ENCODE assay signal across 9 mouse cellular contexts in the genomic region with DNA sequence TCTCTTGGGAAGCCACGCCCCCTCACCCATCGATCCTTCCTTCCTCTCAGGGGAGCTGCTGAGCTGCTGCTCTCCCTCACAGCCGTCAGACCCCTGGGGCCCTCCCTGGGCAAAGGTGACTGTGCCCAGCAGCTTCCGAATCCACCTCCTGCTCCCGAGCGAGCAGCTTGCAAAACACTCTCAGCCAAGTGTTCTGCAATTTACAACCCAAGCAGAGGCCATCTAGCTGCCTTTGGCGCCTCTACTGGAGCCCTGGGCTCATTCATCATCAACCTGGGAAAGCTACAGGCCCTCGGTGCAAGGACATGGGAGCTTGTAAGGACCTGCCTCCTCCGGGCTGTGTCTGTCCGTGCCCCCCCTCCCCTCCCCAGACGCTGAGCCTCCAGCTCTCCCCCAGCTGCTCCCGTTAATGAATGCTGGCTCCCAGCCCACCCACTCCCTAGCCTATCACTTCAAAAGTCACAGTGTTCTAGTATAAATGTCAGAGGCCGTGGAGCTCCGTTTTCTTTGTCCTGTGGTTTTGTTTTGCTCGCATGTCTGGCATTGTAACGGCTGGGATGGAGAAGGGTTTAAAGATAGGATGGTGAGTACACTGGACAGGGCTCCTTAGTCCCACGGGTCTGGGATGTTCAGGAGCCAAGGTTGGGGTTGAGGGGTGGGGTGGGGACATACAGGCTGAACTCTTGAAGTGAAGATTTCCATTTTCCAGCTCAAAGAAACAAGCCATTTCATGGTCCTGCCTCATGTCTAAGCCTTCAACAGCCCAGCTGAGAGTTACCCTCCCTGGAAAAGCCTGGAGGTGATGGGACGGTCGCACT. TPM values are rescaled to one million over a fixed set of nuclear protein-coding genes. Genes with fewer than 3 reads are reported as not detected.
A peak's percentile ranks its signal among the peaks of the same experiment; 100 is the strongest.
DNase-seq lines count a peak whose midpoint lies in the region; ATAC-seq and TF ChIP-seq lines count a peak whose summit lies in the region.
"Had no signal": no experiment of that assay in that cellular context is flagged by ENCODE, and none has a peak within 500 bp of the region (broad histone marks: within the 10 kb centered on the region; RNA-seq: fewer than 3 reads in every experiment).

No protein-coding gene starts in this region.

- DNase-seq in CD4-positive, CD25-positive, alpha-beta regulatory T cell, adult 2 months (ENCODE audit: low read depth, low spot score): peak; percentile 55
- peak; percentile 59 for DNase-seq in adrenal gland, adult 2 months
- peak; percentile 80 for DNase-seq in heart, postnatal 0 days (ENCODE audit: low spot score)
- DNase-seq in kidney, postnatal 10 days: peak; percentile 66
- peak; percentile 22 to 30 for DNase-seq in lung, postnatal 4 days
- peak; percentile 13 for DNase-seq in splenic B cell, adult 2 months (ENCODE audit: low read depth, low spot score)
- no peak for DNase-seq in thymus, postnatal 36 days

- peak overlapping the region; percentile 48 for H3K4me2 ChIP-seq in embryonic facial prominence, embryonic 12.5 days (replicated peaks)
- H3K4me2 ChIP-seq in heart, postnatal 0 days (ENCODE audit: low read depth, low read length): peak overlapping the region; percentile 56

- H3K9me3 ChIP-seq in embryonic facial prominence, embryonic 12.5 days: no peaks in the 10 kb centered on the region
- no peaks in the 10 kb centered on the region for H3K9me3 ChIP-seq in heart, postnatal 0 days (replicated peaks; ENCODE audit: control insufficient read depth, low read length)

- H3K27ac ChIP-seq in embryonic facial prominence, embryonic 12.5 days: 0 out of 2 replicates have a peak overlapping the region, but pooled peaks have one; percentile 50
- H3K27ac ChIP-seq in heart, postnatal 0 days (ENCODE audit: low read depth): peak overlapping the region; percentile 63

- WGBS in embryonic facial prominence, embryonic 12.5 days: 14% methylated on average over 19 of the region's 19 CpGs
- WGBS in heart, postnatal 0 days: 11% methylated on average over 19 of the region's 19 CpGs

- peak; percentile 55; the same call in 1 of the 2 replicates for ATAC-seq in embryonic facial prominence, embryonic 12.5 days (ENCODE audit: insufficient number of reproducible peaks, insufficient read depth, low FRiP score, low TSS enrichment)
- peak; percentile 80 for ATAC-seq in heart, postnatal 0 days (ENCODE audit: insufficient read depth, low read depth)

- H3K4me3 ChIP-seq in embryonic facial prominence, embryonic 12.5 days: peak overlapping the region; percentile 16
- peak overlapping the region; percentile 22; the same call in 1 of the 2 replicates for H3K4me3 ChIP-seq in heart, postnatal 0 days (ENCODE audit: low read depth, low read length)
- H3K4me3 ChIP-seq: erythroblast, embryonic 14.5 days had no signal

- peak overlapping the region; percentile 24 for H3K9ac ChIP-seq in embryonic facial prominence, embryonic 12.5 days
- H3K9ac ChIP-seq in heart, postnatal 0 days (replicated peaks; ENCODE audit: low read depth, low read length): no peak overlapping the region; the same call in 1 of the 2 replicates

- peaks cover 27% of the 10 kb centered on the region for H3K4me1 ChIP-seq in embryonic facial prominence, embryonic 12.5 days
- peaks cover 16% of the 10 kb centered on the region for H3K4me1 ChIP-seq in heart, postnatal 0 days (ENCODE audit: control insufficient read depth, insufficient read depth)

- H3K27me3 ChIP-seq in embryonic facial prominence, embryonic 12.5 days: no peaks in the 10 kb centered on the region
- no peaks in the 10 kb centered on the region for H3K27me3 ChIP-seq in heart, postnatal 0 days (ENCODE audit: control insufficient read depth, insufficient read depth, low read length)
- H3K27me3 ChIP-seq in splenic B cell, adult 2 months (ENCODE audit: control insufficient read depth, insufficient read depth, low read length, poor library complexity, severe bottlenecking): no peaks in the 10 kb centered on the region

- H3K36me3 ChIP-seq in embryonic facial prominence, embryonic 12.5 days: no peaks in the 10 kb centered on the region
- no peaks in the 10 kb centered on the region for H3K36me3 ChIP-seq in heart, postnatal 0 days (replicated peaks; ENCODE audit: control insufficient read depth, insufficient read depth, low read length)
- no peaks in the 10 kb centered on the region for H3K36me3 ChIP-seq in splenic B cell, adult 2 months (ENCODE audit: control insufficient read depth, insufficient read depth, low read length, poor library complexity, severe bottlenecking)

- no peak for TF ChIP-seq EP300 in heart, postnatal 0 days (IDR thresholded peaks at IDR 0.05; ENCODE audit: low read depth)

- TF ChIP-seq CTCF in heart, postnatal 0 days (IDR thresholded peaks at IDR 0.05; ENCODE audit: low read depth): peak; percentile 54

RNA-seq across cellular contexts. Expression of a gene that starts 35.2 kb away (rescaled TPM):
- total RNA-seq in adrenal gland, adult 2 months (2021): not detected
- 0.06 TPM in 1 of 2 replicates, not detected in the other for polyA plus RNA-seq in adrenal gland, adult 2 months (2012; rRNA removed)
- not detected in 2 replicates for polyA plus RNA-seq in embryonic facial prominence, embryonic 12.5 days (2016; fragmentation: Nextera tagmentation; extraction: Ambion mirVana)
- 1.5 TPM in 1 of 2 replicates, not detected in the other for total RNA-seq in heart, postnatal 0 days (2014; rRNA removed; ENCODE audit: low replicate concordance)
- 0.73 and 1.2 TPM in 2 replicates for polyA plus RNA-seq in heart, postnatal 0 days (2015; fragmentation: Nextera tagmentation; extraction: Ambion mirVana)
- polyA plus RNA-seq: erythroblast, embryonic 14.5 days had no signal

Comparison
In these comparisons a context has a peak if more than half of its experiments do, and no peak if none do; other contexts are left out.
1. DNase-seq: peak in CD4-positive, CD25-positive, alpha-beta regulatory T cell, adult 2 months (single experiment), adrenal gland, adult 2 months (single experiment), heart, postnatal 0 days (single experiment), kidney, postnatal 10 days (single experiment), lung, postnatal 4 days (2 of 2) and splenic B cell, adult 2 months (single experiment); none in thymus, postnatal 36 days (0 of 2).